Mouse (Mus musculus) hindlimb bud, embryonic 11.5 days (tissue): ENCODE data around the gene Exoc6b.

ENCODE experiments used
- DNase-seq: peaks from one replicate; pipeline ENCODE4 v3.0.0-alpha.2; 2012; ENCODE audit warnings: low read depth, low spot score; ENCODE audit errors: extremely low spot score

Gene Exoc6b

DNA sequence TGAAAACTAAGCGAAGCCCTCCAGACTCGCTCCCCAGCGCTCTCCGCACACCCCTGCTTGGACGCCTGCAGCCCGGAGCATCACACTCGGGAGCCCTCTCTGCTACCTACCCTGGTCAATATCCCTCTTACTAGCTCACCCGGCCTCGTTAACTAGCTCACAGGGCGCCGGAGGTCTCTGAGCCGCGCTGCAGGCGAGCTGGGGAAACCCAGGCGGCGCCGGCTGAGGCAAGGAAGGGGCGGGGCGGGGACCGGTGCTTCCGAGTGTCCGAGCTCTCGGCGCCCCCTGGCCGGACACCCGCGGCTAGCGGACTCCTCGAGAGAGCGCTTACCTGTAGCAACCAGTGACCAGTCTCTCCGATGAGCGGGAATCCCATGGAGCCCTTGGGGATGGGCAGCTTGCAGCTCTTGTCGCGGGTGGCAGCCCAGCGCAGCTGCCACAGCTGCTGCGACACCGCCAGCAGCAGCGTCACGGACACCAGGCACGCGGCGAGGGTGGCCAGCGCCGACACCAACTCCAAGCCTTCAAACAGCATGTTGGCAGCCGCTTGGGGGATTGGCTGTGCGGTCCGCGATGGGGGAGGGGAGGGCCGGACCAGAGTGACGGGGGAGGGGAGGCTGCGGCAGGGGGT lies 481.7 kb downstream of the Exoc6b start:
- DNase-seq, result no peak

- no peak for DNase-seq
Observed at GRCm38 (mm10) chr6:84586551-84587200, 482.6 kb downstream of the Exoc6b start.

DNA sequence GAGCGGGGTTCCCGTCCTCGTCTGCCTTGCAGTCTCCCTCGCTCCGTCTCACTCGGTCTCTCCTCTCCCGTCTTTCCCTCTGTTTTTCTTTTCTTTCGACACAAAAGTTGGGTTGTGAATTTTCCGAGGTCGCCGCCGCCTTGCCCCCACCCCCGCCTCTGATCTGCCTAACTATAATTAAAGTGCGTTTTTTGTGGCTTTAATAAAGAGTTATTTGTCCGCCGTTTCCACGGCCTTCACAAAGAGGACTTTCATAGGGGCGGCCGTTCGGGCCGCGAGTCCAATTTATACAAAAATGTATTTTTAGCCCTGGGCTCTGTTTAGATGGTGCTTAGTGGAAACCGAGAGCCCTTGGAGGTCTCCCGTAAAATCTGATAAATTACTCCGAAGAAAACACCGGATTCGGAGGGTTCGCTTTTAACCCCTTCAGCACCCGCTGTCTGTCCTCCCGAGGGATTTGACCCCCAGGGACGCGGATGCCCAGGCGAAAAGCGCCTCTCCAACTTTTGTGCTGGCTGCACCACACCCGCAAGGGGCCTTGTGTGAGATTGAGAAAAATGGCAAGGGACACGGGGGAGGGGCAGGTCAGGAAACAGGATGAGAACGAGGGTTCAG lies 483.5 kb downstream of the Exoc6b start:
- DNase-seq, result no peak

DNA sequence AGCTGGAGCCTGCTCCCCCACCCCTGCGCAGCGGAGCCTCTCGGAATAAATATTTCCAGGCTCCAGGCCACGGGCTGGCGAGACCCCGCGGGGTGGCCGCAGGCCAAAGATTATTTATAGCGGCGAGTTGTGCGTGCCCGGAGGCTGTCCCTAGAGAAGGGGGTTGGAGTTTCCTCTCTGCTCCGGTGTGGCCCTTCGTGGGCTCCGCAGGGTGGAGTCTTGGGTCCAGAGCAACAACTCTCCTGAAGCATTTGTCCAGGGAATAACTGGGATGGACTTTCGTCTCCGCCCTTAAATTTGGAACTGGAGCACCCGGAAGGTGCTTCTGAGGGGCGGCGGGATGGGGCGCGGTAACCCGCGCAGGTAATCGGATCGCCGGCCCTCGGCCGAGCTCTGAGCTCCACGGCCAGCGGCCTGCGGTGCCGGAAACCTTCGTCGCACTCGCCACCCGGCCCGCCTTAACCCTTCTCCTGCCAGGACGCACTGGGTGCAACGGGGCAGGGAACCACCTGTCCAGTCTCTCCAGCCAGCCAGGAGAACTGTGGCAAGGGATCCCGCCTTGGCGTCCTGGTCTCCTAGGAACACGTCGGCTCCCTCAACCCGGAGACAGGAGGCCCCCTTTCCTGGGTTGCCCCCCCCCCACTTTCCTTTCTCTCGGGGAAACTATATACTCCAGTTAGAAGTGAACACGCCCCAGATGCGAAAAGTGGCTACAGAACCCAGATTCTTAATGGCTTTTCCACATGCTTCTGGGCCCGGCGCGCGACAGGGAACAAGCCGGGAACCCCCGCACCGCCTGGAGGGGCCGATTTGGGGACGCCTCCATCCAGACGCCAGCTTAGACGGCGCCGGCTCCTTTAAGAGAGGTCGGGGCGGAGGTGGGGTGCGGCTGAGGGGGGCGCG lies 484.3 kb downstream of the Exoc6b start:
- DNase-seq, result no peak

GRCm38 (mm10) chr6:84583841-84584782 lies 485.2 kb downstream of the Exoc6b start:
- no peak for DNase-seq

GRCm38 (mm10) chr6:84583371-84583770 lies 485.9 kb downstream of the Exoc6b start:
- DNase-seq, result no peak

GRCm38 (mm10) chr6:84582826-84583225 lies 486.5 kb downstream of the Exoc6b start:
- no peak for DNase-seq

DNA sequence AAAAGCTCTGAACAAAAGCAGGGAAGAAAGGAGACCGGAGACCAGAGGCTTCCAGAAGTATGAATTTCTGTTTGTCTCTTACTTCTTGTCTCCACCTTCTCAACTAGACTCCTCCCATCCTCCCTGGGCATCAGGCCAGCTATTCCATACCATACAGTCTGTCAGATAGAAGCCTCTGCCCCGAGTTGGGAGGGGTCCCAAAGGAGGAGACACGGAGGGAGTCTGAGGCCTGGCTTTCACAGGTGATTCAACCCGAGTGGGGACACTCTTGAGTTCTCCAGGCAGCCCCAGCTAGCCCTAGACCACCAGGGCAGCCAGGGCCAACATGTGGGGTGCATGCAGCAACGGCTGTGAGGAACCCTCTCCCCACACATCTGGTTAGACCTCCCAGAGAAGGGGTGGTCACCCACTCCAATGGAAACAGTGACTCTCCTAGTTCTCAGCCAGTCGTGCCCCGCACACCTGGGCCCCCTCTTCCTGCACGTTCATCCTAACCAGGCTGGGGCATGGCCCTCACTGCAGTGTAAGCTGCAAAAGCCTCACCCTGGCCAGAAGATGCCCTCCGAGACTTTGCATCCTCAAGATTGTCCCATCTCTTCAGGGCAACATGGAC lies 487.4 kb downstream of the Exoc6b start:
- no peak for DNase-seq

- DNase-seq, result no peak
Observed at GRCm38 (mm10) chr6:84580979-84581832, 488.1 kb downstream of the Exoc6b start.

DNA sequence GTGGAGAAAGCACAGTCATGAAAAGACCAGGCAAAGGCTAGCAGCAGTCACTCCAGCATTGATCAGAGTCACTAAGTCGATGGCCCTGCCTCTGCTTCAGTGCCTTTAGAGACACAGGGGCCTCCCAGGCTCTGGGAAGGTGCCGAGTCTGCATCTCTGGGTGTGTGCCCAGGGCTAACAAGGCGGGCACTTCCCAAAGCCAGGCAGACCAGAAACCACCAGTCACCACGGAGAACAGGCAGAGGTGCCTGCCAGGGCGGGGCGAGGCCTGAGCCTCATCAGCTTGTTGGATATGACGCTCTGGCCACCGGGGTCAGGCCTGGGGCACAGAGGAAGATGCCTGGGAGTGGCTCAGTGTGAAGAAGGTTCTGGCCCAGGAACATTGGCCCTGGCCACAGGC lies 489.8 kb downstream of the Exoc6b start:
- no peak for DNase-seq

DNA sequence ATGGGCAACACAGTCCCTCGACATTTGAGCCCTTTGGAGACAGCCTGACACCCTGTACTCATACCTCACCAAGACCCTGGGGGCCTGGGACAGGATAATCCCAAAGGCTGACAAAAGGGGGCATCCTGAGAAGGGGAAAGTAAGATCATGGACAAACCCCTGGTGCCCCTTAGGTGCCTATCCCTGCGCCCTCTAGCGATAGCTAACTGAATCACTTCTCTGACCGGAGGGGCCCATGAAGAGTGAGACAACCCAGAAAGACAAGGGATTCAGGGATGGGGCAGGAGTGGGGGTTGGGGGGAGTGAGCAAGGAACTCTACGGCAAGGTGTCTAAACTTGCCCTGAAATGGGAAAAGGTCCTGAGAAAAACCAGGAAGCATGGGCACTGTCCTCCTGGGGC lies 490.4 kb downstream of the Exoc6b start:
- no peak for DNase-seq

DNA sequence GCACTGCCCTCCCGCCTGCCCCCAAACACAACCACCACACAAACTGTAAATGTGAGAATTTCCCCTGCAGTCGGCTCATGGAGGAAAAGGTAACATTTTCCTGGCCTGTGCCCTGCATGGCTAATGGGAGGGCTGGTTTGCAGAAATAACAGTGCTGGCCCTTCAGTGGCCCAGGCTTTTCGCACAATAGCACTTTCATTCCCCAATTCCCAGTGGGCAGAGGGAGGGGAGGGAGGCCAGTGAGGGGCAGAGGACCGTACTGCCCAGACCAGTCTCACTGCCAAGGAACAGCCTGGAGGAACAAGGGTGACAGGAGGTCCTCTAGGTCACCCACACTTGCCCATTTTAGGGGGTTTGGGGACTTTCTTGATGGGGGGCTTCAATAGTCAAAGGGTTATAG lies 491.4 kb downstream of the Exoc6b start:
- DNase-seq, result no peak

DNA sequence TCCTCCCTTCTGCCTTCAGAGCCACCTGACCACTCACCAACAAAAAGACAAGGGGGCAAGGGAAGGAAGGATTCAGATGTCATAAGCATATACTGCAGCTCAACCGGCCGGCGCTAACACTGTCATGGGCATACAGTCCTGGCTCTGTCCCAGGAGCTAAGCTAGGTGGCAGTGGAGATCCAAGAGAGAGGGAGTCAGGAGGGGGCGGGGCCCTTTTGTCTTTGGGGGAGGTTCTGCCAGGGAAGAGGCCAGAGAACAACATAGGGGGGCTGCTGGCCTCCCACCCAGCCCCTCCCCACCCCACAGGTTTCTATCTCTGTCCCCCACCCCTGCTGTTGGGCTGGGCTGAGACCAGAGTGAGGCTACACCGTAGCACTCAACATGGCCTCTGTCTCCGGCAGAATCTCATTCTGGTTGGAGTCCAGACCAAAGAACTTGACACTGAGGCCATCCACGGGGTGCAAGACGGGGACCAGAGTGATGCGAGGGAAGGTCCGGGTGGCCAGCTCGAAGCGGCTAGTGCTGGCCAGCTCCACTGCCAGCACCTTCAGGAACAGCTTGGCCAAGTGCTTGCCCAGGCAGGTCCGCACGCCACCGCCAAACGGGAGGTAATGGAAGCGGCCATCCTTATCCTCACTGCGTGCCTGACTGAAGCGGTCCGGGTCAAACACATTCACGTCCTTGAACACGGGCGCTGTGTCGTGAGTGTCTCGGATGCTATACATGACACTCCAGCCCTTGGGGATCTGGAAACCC lies 495.2 kb downstream of the Exoc6b start:
- DNase-seq, result no peak

DNA sequence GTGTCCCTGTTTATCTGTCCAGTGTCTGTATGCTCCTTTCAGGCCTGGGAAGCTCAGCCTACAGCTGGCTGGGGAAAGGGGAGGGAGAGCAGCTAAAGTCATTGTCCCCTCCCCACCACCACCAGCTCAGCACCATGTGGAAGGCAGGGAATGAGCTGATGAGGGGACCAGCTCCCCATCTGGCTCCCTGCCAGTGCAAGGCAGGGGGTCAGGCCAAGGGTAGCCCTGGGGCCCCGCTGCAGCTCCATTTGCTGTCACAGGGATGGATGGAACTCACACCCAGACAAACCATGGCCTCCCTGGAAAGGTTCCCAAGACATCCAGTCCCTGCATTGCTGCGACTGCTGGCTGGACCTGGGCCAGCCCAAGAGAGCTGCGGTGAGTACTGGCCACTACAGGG lies 499.3 kb downstream of the Exoc6b start:
- DNase-seq, result no peak

DNA sequence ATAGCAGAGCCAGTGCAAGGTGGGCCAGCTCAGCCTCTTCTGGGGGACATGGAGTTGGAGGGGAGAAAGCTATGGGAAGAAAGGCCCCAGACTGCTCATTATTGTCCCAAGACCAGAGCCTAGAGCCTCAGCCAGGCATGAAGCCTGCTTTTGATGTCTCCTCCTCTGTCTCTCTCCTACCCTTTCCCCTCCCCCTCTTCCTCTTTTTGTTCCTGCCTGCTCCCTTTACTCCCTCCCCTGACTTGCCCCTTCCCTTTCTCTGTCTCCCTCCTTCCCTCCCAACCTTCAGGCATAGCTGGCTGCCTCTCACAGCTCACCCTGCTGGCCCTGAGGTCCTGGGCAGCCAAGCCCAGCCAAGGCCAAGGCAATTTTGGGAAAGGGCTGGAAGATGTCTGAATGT lies 499.7 kb downstream of the Exoc6b start:
- DNase-seq, result no peak

DNA sequence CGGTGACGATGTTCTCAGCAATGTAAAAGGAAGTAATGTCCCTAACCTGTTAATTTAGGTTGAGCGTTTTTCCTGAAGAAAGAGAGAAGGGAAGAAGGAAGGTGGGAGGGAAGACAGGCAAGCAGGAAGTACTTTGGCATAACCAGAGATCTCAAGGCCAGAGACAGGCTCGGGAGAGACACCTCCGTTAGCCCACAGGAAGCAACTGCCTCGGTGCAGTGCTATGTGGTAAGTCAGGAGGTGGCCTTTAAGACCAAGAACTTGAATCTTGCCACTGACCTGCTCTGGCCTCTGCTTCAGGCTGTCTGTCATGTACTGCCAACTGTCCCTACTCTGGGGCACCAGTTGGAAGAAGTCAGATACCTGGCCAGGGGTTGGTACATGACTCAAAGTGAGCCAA lies 500.4 kb downstream of the Exoc6b start:
- no peak for DNase-seq
